Mouse (Mus musculus) right cerebral cortex, postnatal 36 days (tissue): ENCODE results near the gene Slc25a35.
"Not testable (repeated sequence)": the region's sequence is repeated elsewhere in the genome, so short reads cannot be mapped to it uniquely, and the experiment has no call there.

Experiments
- DNase-seq, 2 experiments: peaks; one replicate each; pipeline ENCODE4 v3.0.0; 2022; ENCODE audit warnings: low spot score in 2 of 2, mixed read lengths in 1 of 2

Gene Slc25a35

GRCm38 (mm10) chr11:69006575-69006974, 38.6 kb downstream of the Slc25a35 start:
- not testable (repeated sequence) for DNase-seq

- DNase-seq = peak; percentile 85 to 90
Measured at GRCm38 (mm10) chr11:69008182-69009121, 40.5 kb downstream of the Slc25a35 start, which contains the start of gene Pfas. TSS of gene Pfas (minus strand) at chr11:69008460.

- no peak for DNase-seq
Measured at GRCm38 (mm10) chr11:69009508-69009907, 41.6 kb downstream of the Slc25a35 start.

GRCm38 (mm10) chr11:69010400-69011323, 42.7 kb downstream of the Slc25a35 start:
- no peak for DNase-seq

- not testable (repeated sequence) for DNase-seq
Measured at GRCm38 (mm10) chr11:69011445-69011844, 43.5 kb downstream of the Slc25a35 start.

GRCm38 (mm10) chr11:69012071-69012601, 44.2 kb downstream of the Slc25a35 start:
- peak; percentile 81 to 88 for DNase-seq

GRCm38 (mm10) chr11:69015644-69016441, 47.9 kb downstream of the Slc25a35 start, which contains the start of gene Ctc1:
TSS of gene Ctc1 (plus strand) at chr11:69015911.
- DNase-seq = peak; percentile 83 to 86

GRCm38 (mm10) chr11:69016755-69017154, 48.8 kb downstream of the Slc25a35 start:
- DNase-seq = no peak

- no peak for DNase-seq
Measured at GRCm38 (mm10) chr11:69020691-69021090, 52.8 kb downstream of the Slc25a35 start.
